Mouse (Mus musculus) common myeloid progenitor, adult 5-6 weeks (primary cell): ENCODE data around the gene Vps13d. TPM values are rescaled to one million over a fixed set of nuclear protein-coding genes. Genes with fewer than 3 reads are reported as not detected.

Experiments used
- ATAC-seq: replicated peaks from 2 replicates; pipeline ENCODE4 v1.8.0; 2016; ENCODE audit warnings: low read depth, mild to moderate bottlenecking, moderate TSS enrichment, inconsistent platforms; ENCODE audit not compliant: poor library complexity, severe bottlenecking
- total RNA-seq: library from RNA; stranded (forward); fragments of 200-1000, 187-1606 nt; gene quantifications from 2 replicates; pipeline ENCODE4 v1.2.3, GENCODE M21; 2017

Gene Vps13d
- total RNA-seq, 1 experiment from 2014 or later = 41.7 TPM

GRCm38 (mm10) chr4:145161243-145161642 is 33.6 kb downstream of the Vps13d start:
- peak; percentile 80 for ATAC-seq

GRCm38 (mm10) chr4:145155956-145156355 is 38.8 kb downstream of the Vps13d start:
- peak; percentile 98 for ATAC-seq

- ATAC-seq = no peak
Measured at GRCm38 (mm10) chr4:145151103-145151486, 43.7 kb downstream of the Vps13d start.

GRCm38 (mm10) chr4:145150345-145151102 is 44.3 kb downstream of the Vps13d start:
- ATAC-seq = no peak

- peak; percentile 31; the same call in 1 of the 2 replicates for ATAC-seq
Measured at GRCm38 (mm10) chr4:145147006-145147961, 47.5 kb downstream of the Vps13d start.

- ATAC-seq = peak; percentile 67
Measured at GRCm38 (mm10) chr4:145143533-145143932, 51.3 kb downstream of the Vps13d start.

GRCm38 (mm10) chr4:145136705-145137104 is 58.1 kb downstream of the Vps13d start:
- no peak for ATAC-seq

- no peak for ATAC-seq
Measured at GRCm38 (mm10) chr4:145135473-145135872, 59.3 kb downstream of the Vps13d start.

GRCm38 (mm10) chr4:145130772-145131171 is 64.0 kb downstream of the Vps13d start:
- no peak for ATAC-seq

GRCm38 (mm10) chr4:145129956-145130548 is 64.8 kb downstream of the Vps13d start:
- peak; percentile 31; the same call in 1 of the 2 replicates for ATAC-seq

GRCm38 (mm10) chr4:145125463-145126220 is 69.2 kb downstream of the Vps13d start:
- ATAC-seq = no peak

GRCm38 (mm10) chr4:145124419-145124818 is 70.4 kb downstream of the Vps13d start:
- no peak for ATAC-seq

GRCm38 (mm10) chr4:145111641-145112040 is 83.2 kb downstream of the Vps13d start:
- peak; percentile 99 for ATAC-seq

GRCm38 (mm10) chr4:145110736-145111135 is 84.1 kb downstream of the Vps13d start:
- ATAC-seq = no peak

GRCm38 (mm10) chr4:145106796-145107195 is 88.0 kb downstream of the Vps13d start:
- no peak for ATAC-seq

GRCm38 (mm10) chr4:145105319-145105718 is 89.5 kb downstream of the Vps13d start:
- ATAC-seq = no peak

GRCm38 (mm10) chr4:145104917-145105316 is 89.9 kb downstream of the Vps13d start:
- no peak for ATAC-seq

- ATAC-seq = no peak
Measured at GRCm38 (mm10) chr4:145103617-145104016, 91.2 kb downstream of the Vps13d start.

GRCm38 (mm10) chr4:145101823-145102718 is 92.7 kb downstream of the Vps13d start:
- ATAC-seq = no peak
